Mouse (Mus musculus) bone marrow macrophage, adult 2 months (primary cell): ENCODE results near the gene Hivep2.

ENCODE experiments used
- CTCF ChIP-seq: IDR thresholded peaks from 2 replicates; pipeline ENCODE4 v1.5.1; 2012; ENCODE audit warnings: low read depth, mild to moderate bottlenecking, low read length, moderate library complexity
- POLR2A ChIP-seq: IDR thresholded peaks from 2 replicates; pipeline ENCODE4 v1.6.1; 2012; ENCODE audit warnings: mild to moderate bottlenecking, low read depth, low read length, borderline replicate concordance

- no peak for TF ChIP-seq CTCF
- TF ChIP-seq POLR2A = no peak
Measured at GRCm38 (mm10) chr10:14041606-14042005, 75.7 kb downstream of the Hivep2 start.
